Mouse (Mus musculus) hindbrain, embryonic 10.5 days (tissue): ENCODE measurements around the gene Hnrnpdl. TPM values are rescaled to one million over a fixed set of nuclear protein-coding genes. Genes with fewer than 3 reads are reported as not detected.

Experiments used
- DNase-seq: peaks from one replicate; pipeline ENCODE4 v3.0.0-alpha.2; 2017; ENCODE audit warnings: low spot score
- H3K27ac ChIP-seq: fragments of 300-500 bp; sonication (generic); 2 replicates; pipeline ENCODE4 v1.5.1; 2016; ENCODE audit warnings: mild to moderate bottlenecking, moderate library complexity
- H3K27me3 ChIP-seq: fragments of 300-500 bp; sonication (generic); 2 replicates; pipeline ENCODE4 v1.6.1; 2016; ENCODE audit warnings: mild to moderate bottlenecking; ENCODE audit not compliant: poor library complexity, insufficient read depth, severe bottlenecking
- H3K36me3 ChIP-seq: fragments of 300-500 bp; sonication (generic); 2 replicates; pipeline ENCODE4 v1.6.1; 2016; ENCODE audit warnings: mild to moderate bottlenecking, moderate library complexity
- H3K4me1 ChIP-seq: fragments of 300-500 bp; sonication (generic); replicated peaks from 2 replicates; pipeline ENCODE4 v1.6.1; 2016; ENCODE audit warnings: mild to moderate bottlenecking
- H3K4me3 ChIP-seq: fragments of 300-500 bp; sonication (generic); 2 replicates; pipeline ENCODE4 v1.5.1; 2016; ENCODE audit warnings: mild to moderate bottlenecking, moderate library complexity
- H3K9me3 ChIP-seq: fragments of 300-500 bp; sonication (generic); 2 replicates; pipeline ENCODE4 v1.6.1; 2016; ENCODE audit warnings: mild to moderate bottlenecking, moderate library complexity
- WGBS: fragments of 180-500 bp; shearing (Covaris S2); methylation state at CpG from one replicate; pipeline ENCODE4 v1.1.7; 2016; 5-methylcytosine and 5-hydroxymethylcytosine counted together
- polyA plus RNA-seq: library from polyadenylated mRNA; unstranded; fragments of >200 nt; fragmentation: Nextera tagmentation; extraction: Ambion mirVana; gene quantifications from 2 replicates; pipeline ENCODE4 v1.2.1, GENCODE M21; 2016

Gene Hnrnpdl
- 193 and 212 TPM in 2 replicates for polyA plus RNA-seq

- Histone ChIP-seq H3K27me3 (no peaks in the 10 kb centered on the region), H3K36me3 (peaks cover 50% of the 10 kb centered on the region), H3K4me3 (peak within 1 kb of the TSS; percentile 95), H3K9me3 (no peaks in the 10 kb centered on the region), H3K4me1 (peaks cover 37% of the 10 kb centered on the region), H3K27ac (peak within 1 kb of the TSS; percentile 99)
- peak; percentile 98 for DNase-seq
- WGBS: under 1% methylated on average over 57 of the region's 57 CpGs
These were observed at the start of gene Hnrnpdl, which contains the start of gene Enoph1 for GRCm38 (mm10) chr5:100039602-100040142. Gene Hnrnpdl (minus strand): TSS chr5:100039664. Gene Enoph1 (plus strand): TSS chr5:100039985.

GRCm38 (mm10) chr5:100085097-100085496 lies 45.6 kb upstream of the Hnrnpdl start:
- H3K27me3 ChIP-seq: peaks cover 2% of the 10 kb centered on the region; the same call in 1 of the 2 replicates
- H3K27ac ChIP-seq: no peak overlapping the region
- no peak overlapping the region for H3K4me3 ChIP-seq
- 91% methylated on average over 8 of the region's 8 CpGs for WGBS
- 0 out of 2 replicates have a peak, but pooled peaks cover 2% of the 10 kb centered on the region for H3K9me3 ChIP-seq
- no peak for DNase-seq
- no peaks in the 10 kb centered on the region for H3K4me1 ChIP-seq
- no peaks in the 10 kb centered on the region for H3K36me3 ChIP-seq

- Histone ChIP-seq H3K27ac (no peak overlapping the region), H3K4me1 (peaks cover 9% of the 10 kb centered on the region), H3K9me3 (0 out of 2 replicates have a peak, but pooled peaks cover 2% of the 10 kb centered on the region), H3K4me3 (no peak overlapping the region), H3K27me3 (no peaks in the 10 kb centered on the region), H3K36me3 (no peaks in the 10 kb centered on the region)
- DNase-seq: no peak
- WGBS: 84% methylated on average over 12 of the region's 12 CpGs
These were observed 44.6 kb upstream of the Hnrnpdl start for GRCm38 (mm10) chr5:100083953-100084562.

- no peak for DNase-seq
- Histone ChIP-seq H3K9me3 (no peaks in the 10 kb centered on the region), H3K27ac (no peak overlapping the region), H3K27me3 (no peaks in the 10 kb centered on the region; the same call in 1 of the 2 replicates), H3K4me3 (no peak overlapping the region), H3K4me1 (peaks cover 19% of the 10 kb centered on the region), H3K36me3 (no peaks in the 10 kb centered on the region)
- WGBS: 90% methylated on average over 4 of the region's 4 CpGs
These were observed 42.5 kb upstream of the Hnrnpdl start for GRCm38 (mm10) chr5:100082006-100082405.

GRCm38 (mm10) chr5:100079931-100080275 lies 40.4 kb upstream of the Hnrnpdl start:
- WGBS: 85% methylated on average over 8 of the region's 8 CpGs
- Histone ChIP-seq H3K27ac (no peak overlapping the region), H3K4me3 (no peak overlapping the region)

GRCm38 (mm10) chr5:100079040-100079930 lies 39.8 kb upstream of the Hnrnpdl start:
- H3K9me3 ChIP-seq: no peaks in the 10 kb centered on the region
- peak; percentile 35 for DNase-seq
- H3K36me3 ChIP-seq: no peaks in the 10 kb centered on the region
- H3K4me1 ChIP-seq: peaks cover 19% of the 10 kb centered on the region
- peak overlapping the region; percentile 50 for H3K4me3 ChIP-seq
- no peaks in the 10 kb centered on the region; the same call in 1 of the 2 replicates for H3K27me3 ChIP-seq
- 28% methylated on average over 36 of the region's 36 CpGs for WGBS
- H3K27ac ChIP-seq: peak overlapping the region; percentile 82

More at GRCm38 (mm10) chr5:100079931-100080275, 40.4 kb upstream of the Hnrnpdl start:
- H3K36me3 ChIP-seq: no peaks in the 10 kb centered on the region
- no peaks in the 10 kb centered on the region; the same call in 1 of the 2 replicates for H3K27me3 ChIP-seq
- peaks cover 19% of the 10 kb centered on the region for H3K4me1 ChIP-seq
- no peaks in the 10 kb centered on the region for H3K9me3 ChIP-seq
- no peak for DNase-seq

GRCm38 (mm10) chr5:100074571-100074970 lies 35.1 kb upstream of the Hnrnpdl start:
- Histone ChIP-seq H3K36me3 (peaks cover 33% of the 10 kb centered on the region), H3K27me3 (no peaks in the 10 kb centered on the region; the same call in 1 of the 2 replicates), H3K27ac (no peak overlapping the region), H3K4me1 (peaks cover 15% of the 10 kb centered on the region), H3K4me3 (no peak overlapping the region), H3K9me3 (no peaks in the 10 kb centered on the region)
- DNase-seq: no peak
- WGBS: 56% methylated on average over 4 of the region's 4 CpGs

- no peak overlapping the region for H3K4me3 ChIP-seq
- H3K9me3 ChIP-seq: no peaks in the 10 kb centered on the region
- no peaks in the 10 kb centered on the region for H3K4me1 ChIP-seq
- no peaks in the 10 kb centered on the region for H3K27me3 ChIP-seq
- H3K27ac ChIP-seq: no peak overlapping the region
- no peak for DNase-seq
- H3K36me3 ChIP-seq: peaks cover 49% of the 10 kb centered on the region
- WGBS: 93% methylated on average over 9 of the region's 9 CpGs
These were observed 33.1 kb upstream of the Hnrnpdl start for GRCm38 (mm10) chr5:100072557-100072956.

GRCm38 (mm10) chr5:100071541-100071940 lies 32.1 kb upstream of the Hnrnpdl start:
- no peak overlapping the region for H3K27ac ChIP-seq
- H3K36me3 ChIP-seq: peaks cover 60% of the 10 kb centered on the region
- no peaks in the 10 kb centered on the region for H3K27me3 ChIP-seq
- no peaks in the 10 kb centered on the region for H3K4me1 ChIP-seq
- H3K4me3 ChIP-seq: no peak overlapping the region
- H3K9me3 ChIP-seq: no peaks in the 10 kb centered on the region
- WGBS: 88% methylated on average over 5 of the region's 5 CpGs
- no peak for DNase-seq

- no peak overlapping the region for H3K4me3 ChIP-seq
- 29% methylated on average over 3 of the region's 3 CpGs for WGBS
- H3K27me3 ChIP-seq: no peaks in the 10 kb centered on the region
These were observed 30.8 kb upstream of the Hnrnpdl start for GRCm38 (mm10) chr5:100070255-100070654.

GRCm38 (mm10) chr5:100069526-100069925 lies 30.1 kb upstream of the Hnrnpdl start:
- no peaks in the 10 kb centered on the region for H3K9me3 ChIP-seq
- 88% methylated on average over 2 of the region's 2 CpGs for WGBS
- H3K27ac ChIP-seq: no peak overlapping the region
- no peaks in the 10 kb centered on the region for H3K4me1 ChIP-seq
- DNase-seq: no peak
- H3K27me3 ChIP-seq: no peaks in the 10 kb centered on the region
- peaks cover 75% of the 10 kb centered on the region for H3K36me3 ChIP-seq
- no peak overlapping the region for H3K4me3 ChIP-seq

More at GRCm38 (mm10) chr5:100070255-100070654, 30.8 kb upstream of the Hnrnpdl start:
- H3K27ac ChIP-seq: no peak overlapping the region
- peak; percentile 86 for DNase-seq
- no peaks in the 10 kb centered on the region for H3K4me1 ChIP-seq
- H3K36me3 ChIP-seq: peaks cover 67% of the 10 kb centered on the region
- H3K9me3 ChIP-seq: no peaks in the 10 kb centered on the region

GRCm38 (mm10) chr5:100067579-100067978 lies 28.1 kb upstream of the Hnrnpdl start:
- no peaks in the 10 kb centered on the region for H3K9me3 ChIP-seq
- H3K27ac ChIP-seq: no peak overlapping the region
- no peak overlapping the region for H3K4me3 ChIP-seq
- H3K36me3 ChIP-seq: peaks cover 76% of the 10 kb centered on the region
- H3K4me1 ChIP-seq: no peaks in the 10 kb centered on the region
- WGBS: 94% methylated on average over 16 of the region's 16 CpGs
- no peak for DNase-seq
- H3K27me3 ChIP-seq: no peaks in the 10 kb centered on the region
